Mouse (Mus musculus): ENCODE measurements around the gene Blm. TPM values are rescaled to one million over a fixed set of nuclear protein-coding genes. Genes with fewer than 3 reads are reported as not detected.
A peak's percentile ranks its signal among the peaks of the same experiment; 100 is the strongest.

Blm gene
- polyA plus RNA-seq (2014; fragmentation: Nextera tagmentation; extraction: Ambion mirVana): 7.5 and 12.9 TPM in 2 replicates

DNA sequence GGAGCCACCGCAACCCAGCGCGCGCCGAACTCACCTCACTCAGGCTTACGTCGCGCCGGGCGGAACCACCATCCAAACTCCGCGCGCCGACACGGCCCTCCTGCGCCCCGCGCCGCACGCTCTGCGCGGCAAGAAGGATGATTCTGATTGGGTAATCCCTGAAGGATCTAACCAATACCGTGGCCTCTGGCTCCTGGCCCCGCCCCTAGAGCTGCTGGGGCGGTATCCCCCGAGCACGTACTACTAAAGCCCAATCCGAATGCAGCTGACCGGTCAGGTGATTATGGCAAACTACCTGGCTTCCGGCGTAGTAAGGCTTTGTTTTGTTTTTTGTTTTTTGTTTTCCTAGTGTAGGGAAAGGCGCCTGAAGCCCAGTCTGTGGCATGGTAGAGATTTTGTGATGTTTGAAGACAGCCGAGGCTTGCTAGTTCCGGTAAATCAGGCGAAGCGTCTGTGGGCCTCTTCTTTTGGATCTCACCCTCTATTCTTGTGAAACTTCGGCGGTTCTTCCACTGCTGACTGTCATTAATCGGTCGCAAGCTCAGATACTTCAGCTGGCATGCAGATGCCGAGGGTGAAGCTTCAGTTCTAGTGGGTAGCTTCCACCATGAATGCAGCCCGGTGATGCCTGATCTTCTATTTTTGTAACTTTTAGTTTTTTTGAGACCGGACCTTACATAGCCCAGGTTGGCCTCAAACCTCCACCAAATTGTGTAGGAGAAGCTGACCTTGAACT is at the start of gene Blm:
Gene Blm (minus strand): TSS at position 111 of the 736 bp plus-strand sequence.
- peak; percentile 99 for DNase-seq

GRCm38 (mm10) chr7:80583981-80584380 is 49.1 kb upstream of the Blm start:
- no peak overlapping the region for H3K4me3 ChIP-seq (replicated peaks; ENCODE audit: low read depth, low read length)
- peaks cover 8% of the 10 kb centered on the region for H3K36me3 ChIP-seq (ENCODE audit: control insufficient read depth, insufficient read depth, low read length)
- no peak for ATAC-seq (ENCODE audit: low FRiP score, low TSS enrichment)
- no peaks in the 10 kb centered on the region for H3K9me3 ChIP-seq (ENCODE audit: control insufficient read depth, low read length)
- H3K27me3 ChIP-seq (ENCODE audit: control insufficient read depth, insufficient read depth, low read length): no peaks in the 10 kb centered on the region
- peak; percentile 85 for DNase-seq
- H3K9ac ChIP-seq (replicated peaks; ENCODE audit: low read length): no peak overlapping the region
- no peak overlapping the region for H3K27ac ChIP-seq (replicated peaks; ENCODE audit: low read depth, low read length)
- no peak overlapping the region for H3K4me2 ChIP-seq (ENCODE audit: low read length)
- 34% methylated on average over 6 of the region's 6 CpGs for WGBS
- H3K4me1 ChIP-seq (ENCODE audit: control insufficient read depth, insufficient read depth, low read length): peaks cover 4% of the 10 kb centered on the region; the same call in 1 of the 2 replicates

More for the DNA sequence above, at the start of gene Blm:
- H3K4me3 ChIP-seq (replicated peaks; ENCODE audit: low read depth, low read length): peak within 1 kb of the TSS; percentile 78
- H3K36me3 ChIP-seq (ENCODE audit: control insufficient read depth, insufficient read depth, low read length): no peaks in the 10 kb centered on the region
- peak within 1 kb of the TSS; percentile 86 for H3K27ac ChIP-seq (replicated peaks; ENCODE audit: low read depth, low read length)
- ATAC-seq (ENCODE audit: low FRiP score, low TSS enrichment): peak; percentile 100
- WGBS: under 1% methylated on average over 43 of the region's 43 CpGs
- H3K4me1 ChIP-seq (ENCODE audit: control insufficient read depth, insufficient read depth, low read length): peaks cover 5% of the 10 kb centered on the region; the same call in 1 of the 2 replicates
- peak within 1 kb of the TSS; percentile 98 for H3K4me2 ChIP-seq (ENCODE audit: low read length)
- H3K9me3 ChIP-seq (ENCODE audit: control insufficient read depth, low read length): no peaks in the 10 kb centered on the region
- H3K27me3 ChIP-seq (ENCODE audit: control insufficient read depth, insufficient read depth, low read length): no peaks in the 10 kb centered on the region
- peak within 1 kb of the TSS; percentile 67 for H3K9ac ChIP-seq (replicated peaks; ENCODE audit: low read length)

- H3K4me2 ChIP-seq (ENCODE audit: low read length): no peak overlapping the region
- H3K36me3 ChIP-seq (ENCODE audit: control insufficient read depth, insufficient read depth, low read length): no peaks in the 10 kb centered on the region
- H3K4me1 ChIP-seq (ENCODE audit: control insufficient read depth, insufficient read depth, low read length): peaks cover 4% of the 10 kb centered on the region; the same call in 1 of the 2 replicates
- no peak overlapping the region for H3K4me3 ChIP-seq (replicated peaks; ENCODE audit: low read depth, low read length)
- no peaks in the 10 kb centered on the region for H3K27me3 ChIP-seq (ENCODE audit: control insufficient read depth, insufficient read depth, low read length)
- H3K9me3 ChIP-seq (ENCODE audit: control insufficient read depth, low read length): no peaks in the 10 kb centered on the region
- WGBS: 75% methylated on average over 20 of the region's 20 CpGs
- no peak overlapping the region for H3K27ac ChIP-seq (replicated peaks; ENCODE audit: low read depth, low read length)
- ATAC-seq (ENCODE audit: low FRiP score, low TSS enrichment): no peak
- H3K9ac ChIP-seq (replicated peaks; ENCODE audit: low read length): no peak overlapping the region
- no peak for DNase-seq
These were observed 48.0 kb upstream of the Blm start for GRCm38 (mm10) chr7:80582821-80583451.

- Histone ChIP-seq H3K4me2 (ENCODE audit: low read length) (no peak overlapping the region), H3K4me3 (replicated peaks; ENCODE audit: low read depth, low read length) (no peak overlapping the region), H3K27me3 (ENCODE audit: control insufficient read depth, insufficient read depth, low read length) (no peaks in the 10 kb centered on the region), H3K9ac (replicated peaks; ENCODE audit: low read length) (no peak overlapping the region), H3K9me3 (ENCODE audit: control insufficient read depth, low read length) (no peaks in the 10 kb centered on the region), H3K27ac (replicated peaks; ENCODE audit: low read depth, low read length) (no peak overlapping the region), H3K4me1 (ENCODE audit: control insufficient read depth, insufficient read depth, low read length) (no peaks in the 10 kb centered on the region), H3K36me3 (ENCODE audit: control insufficient read depth, insufficient read depth, low read length) (no peaks in the 10 kb centered on the region)
- ATAC-seq (ENCODE audit: low FRiP score, low TSS enrichment): no peak
- DNase-seq: peak; percentile 48
- WGBS: 28% methylated on average over 6 of the region's 6 CpGs
These were observed 45.4 kb upstream of the Blm start for GRCm38 (mm10) chr7:80580368-80580767.

- 68% methylated on average over 14 of the region's 14 CpGs for WGBS
- no peak overlapping the region for H3K4me3 ChIP-seq (replicated peaks; ENCODE audit: low read depth, low read length)
- H3K27ac ChIP-seq (replicated peaks; ENCODE audit: low read depth, low read length): no peak overlapping the region
- H3K4me1 ChIP-seq (ENCODE audit: control insufficient read depth, insufficient read depth, low read length): no peaks in the 10 kb centered on the region
- no peak overlapping the region for H3K4me2 ChIP-seq (ENCODE audit: low read length)
- H3K27me3 ChIP-seq (ENCODE audit: control insufficient read depth, insufficient read depth, low read length): no peaks in the 10 kb centered on the region
- DNase-seq (peak; percentile 36), ATAC-seq (ENCODE audit: low FRiP score, low TSS enrichment) (no peak)
- no peak overlapping the region for H3K9ac ChIP-seq (replicated peaks; ENCODE audit: low read length)
- H3K36me3 ChIP-seq (ENCODE audit: control insufficient read depth, insufficient read depth, low read length): no peaks in the 10 kb centered on the region
- H3K9me3 ChIP-seq (ENCODE audit: control insufficient read depth, low read length): no peaks in the 10 kb centered on the region
These were observed 42.6 kb upstream of the Blm start for GRCm38 (mm10) chr7:80577417-80577980.

- WGBS: 62% methylated on average over 3 of the region's 3 CpGs
- no peak overlapping the region for H3K9ac ChIP-seq (replicated peaks; ENCODE audit: low read length)
- H3K4me1 ChIP-seq (ENCODE audit: control insufficient read depth, insufficient read depth, low read length): no peaks in the 10 kb centered on the region
- no peak overlapping the region for H3K27ac ChIP-seq (replicated peaks; ENCODE audit: low read depth, low read length)
- H3K36me3 ChIP-seq (ENCODE audit: control insufficient read depth, insufficient read depth, low read length): no peaks in the 10 kb centered on the region
- no peak for ATAC-seq (ENCODE audit: low FRiP score, low TSS enrichment)
- no peak overlapping the region for H3K4me2 ChIP-seq (ENCODE audit: low read length)
- H3K27me3 ChIP-seq (ENCODE audit: control insufficient read depth, insufficient read depth, low read length): no peaks in the 10 kb centered on the region
- DNase-seq: no peak
- H3K9me3 ChIP-seq (ENCODE audit: control insufficient read depth, low read length): no peaks in the 10 kb centered on the region
- no peak overlapping the region for H3K4me3 ChIP-seq (replicated peaks; ENCODE audit: low read depth, low read length)
These were observed 41.7 kb upstream of the Blm start for GRCm38 (mm10) chr7:80576626-80577025.

DNA sequence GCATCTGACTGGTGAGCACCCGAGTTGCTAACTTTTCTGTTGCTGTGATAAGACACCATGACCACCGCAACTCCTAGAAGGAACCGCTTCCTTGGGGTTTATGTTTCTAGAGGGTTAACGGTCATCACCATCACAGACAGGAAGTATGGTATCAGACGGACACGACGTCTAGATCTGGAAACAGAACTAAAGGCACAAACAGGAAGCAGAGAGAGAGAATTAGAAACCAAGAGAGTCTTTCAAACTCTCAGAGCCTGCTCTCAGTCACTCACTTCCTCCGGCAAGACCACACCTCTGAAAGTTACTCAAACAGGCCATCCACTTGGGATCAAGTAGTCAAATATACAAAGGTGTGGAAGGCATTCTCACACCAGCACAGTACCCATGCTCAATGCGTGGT is 40.8 kb upstream of the Blm start:
- H3K4me2 ChIP-seq (ENCODE audit: low read length): no peak overlapping the region
- no peak overlapping the region for H3K4me3 ChIP-seq (replicated peaks; ENCODE audit: low read depth, low read length)
- H3K27ac ChIP-seq (replicated peaks; ENCODE audit: low read depth, low read length): no peak overlapping the region
- 88% methylated on average over 9 of the region's 9 CpGs for WGBS
- ATAC-seq (ENCODE audit: low FRiP score, low TSS enrichment) (no peak), DNase-seq (no peak)
- 0 out of 2 replicates have a peak, but pooled peaks cover 7% of the 10 kb centered on the region for H3K4me1 ChIP-seq (ENCODE audit: control insufficient read depth, insufficient read depth, low read length)
- no peaks in the 10 kb centered on the region for H3K27me3 ChIP-seq (ENCODE audit: control insufficient read depth, insufficient read depth, low read length)
- H3K36me3 ChIP-seq (ENCODE audit: control insufficient read depth, insufficient read depth, low read length): no peaks in the 10 kb centered on the region
- no peak overlapping the region for H3K9ac ChIP-seq (replicated peaks; ENCODE audit: low read length)
- H3K9me3 ChIP-seq (ENCODE audit: control insufficient read depth, low read length): no peaks in the 10 kb centered on the region

DNA sequence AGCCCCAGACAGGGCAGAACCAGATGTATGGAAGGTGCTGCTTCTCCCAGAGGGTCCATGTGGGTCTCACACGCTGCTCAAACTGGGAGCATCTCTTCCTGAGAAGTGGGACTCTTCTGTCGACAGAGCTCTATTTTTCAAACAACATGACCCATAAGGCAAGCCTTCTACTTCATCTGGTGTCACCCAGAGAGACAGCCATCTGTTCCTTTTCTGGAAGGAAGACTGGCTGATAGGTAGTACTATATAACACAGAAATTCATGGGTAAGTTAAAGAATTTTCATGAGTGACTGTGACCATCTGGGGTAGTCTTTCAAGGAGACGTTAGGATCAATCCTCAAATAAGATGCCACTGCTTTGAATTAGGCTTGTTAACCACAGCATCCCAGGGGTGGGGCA is 38.2 kb upstream of the Blm start:
- Histone ChIP-seq H3K4me2 (ENCODE audit: low read length) (no peak overlapping the region), H3K4me3 (replicated peaks; ENCODE audit: low read depth, low read length) (no peak overlapping the region), H3K27ac (replicated peaks; ENCODE audit: low read depth, low read length) (no peak overlapping the region), H3K36me3 (ENCODE audit: control insufficient read depth, insufficient read depth, low read length) (no peaks in the 10 kb centered on the region), H3K9me3 (ENCODE audit: control insufficient read depth, low read length) (no peaks in the 10 kb centered on the region), H3K27me3 (ENCODE audit: control insufficient read depth, insufficient read depth, low read length) (no peaks in the 10 kb centered on the region), H3K4me1 (ENCODE audit: control insufficient read depth, insufficient read depth, low read length) (0 out of 2 replicates have a peak, but pooled peaks cover 10% of the 10 kb centered on the region), H3K9ac (replicated peaks; ENCODE audit: low read length) (no peak overlapping the region)
- DNase-seq (no peak), ATAC-seq (ENCODE audit: low FRiP score, low TSS enrichment) (no peak)
- 64% methylated on average over 3 of the region's 3 CpGs for WGBS

Data from midbrain, embryonic 14.5 days (tissue).